Mouse (Mus musculus): ENCODE results near the gene Gpr55. TPM values are rescaled to one million over a fixed set of nuclear protein-coding genes. Genes with fewer than 3 reads are reported as not detected.

Gpr55 gene
- total RNA-seq, 2 experiments from 2014 or later: 2.7 to 2.8 TPM

GRCm38 (mm10) chr1:85915890-85916289 lies 44.9 kb downstream of the Gpr55 start:
- no peak for DNase-seq

- peak in 1 of 2 experiments; percentile 43 for DNase-seq
These were observed 47.6 kb downstream of the Gpr55 start for GRCm38 (mm10) chr1:85913078-85913755.

GRCm38 (mm10) chr1:85908754-85909590 lies 51.8 kb downstream of the Gpr55 start:
- DNase-seq: peak in 1 of 2 experiments; percentile 60

DNA sequence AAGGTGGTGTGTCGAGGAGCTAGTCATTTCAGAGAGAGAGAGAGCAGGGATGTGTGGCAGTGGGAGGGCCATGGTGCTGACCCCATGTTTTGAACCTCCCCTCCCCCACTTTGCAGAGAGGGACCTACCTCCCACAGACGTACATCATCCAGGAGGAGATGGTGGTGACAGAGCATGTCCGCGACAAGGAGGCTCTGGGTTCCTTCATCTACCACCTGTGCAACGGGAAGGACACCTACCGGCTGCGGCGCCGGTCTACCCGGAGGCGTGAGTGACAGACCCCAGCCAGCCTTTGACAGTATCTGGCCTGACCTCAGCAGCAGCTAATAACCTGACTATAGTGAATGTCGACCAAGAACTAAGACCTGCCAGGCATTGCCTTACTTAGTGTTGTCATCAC lies 53.9 kb downstream of the Gpr55 start:
- DNase-seq: no peak

GRCm38 (mm10) chr1:85902108-85902561 lies 58.7 kb downstream of the Gpr55 start:
- DNase-seq: peak; percentile 48 to 52

GRCm38 (mm10) chr1:85901516-85902107 lies 59.2 kb downstream of the Gpr55 start:
- no peak for DNase-seq

DNA sequence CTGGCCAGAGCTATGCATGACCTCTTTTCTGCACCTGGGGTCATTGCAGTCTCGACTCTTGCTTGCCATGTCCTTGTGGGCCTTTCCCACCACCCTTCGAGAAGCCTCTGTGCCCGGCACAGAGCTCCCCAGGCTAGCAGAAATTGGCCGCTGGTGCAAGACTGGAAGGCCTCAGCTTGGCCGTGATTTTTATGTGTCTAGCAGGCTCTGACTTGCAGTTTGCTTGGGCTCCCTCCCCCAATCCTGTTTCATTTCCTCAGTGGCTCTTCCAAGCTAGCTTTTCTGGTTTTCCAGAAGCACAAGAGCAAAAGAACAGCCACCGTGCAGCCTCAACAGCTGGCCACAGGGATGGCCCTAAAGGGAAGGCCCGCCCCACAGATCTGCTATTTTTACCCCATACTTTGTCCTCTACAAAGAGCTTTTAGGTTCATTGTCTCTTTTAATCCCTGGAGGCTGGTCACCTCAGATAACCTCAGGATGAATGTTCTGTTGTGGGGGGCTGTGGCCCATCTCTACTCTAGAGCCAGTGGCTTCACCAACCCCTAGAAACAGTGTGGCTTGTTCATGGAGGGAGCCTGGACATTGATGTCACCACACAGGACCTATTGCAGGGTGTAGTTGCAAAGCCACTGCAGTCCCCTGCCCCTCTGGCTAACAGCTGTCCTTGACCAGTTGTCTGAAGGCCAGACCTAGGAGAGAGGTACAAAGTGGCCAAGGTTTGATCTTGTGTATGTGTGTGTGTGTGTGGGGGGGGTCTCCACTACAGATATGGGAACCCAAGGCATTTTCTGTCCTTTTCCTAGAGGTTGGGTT lies 60.1 kb downstream of the Gpr55 start:
- no peak for DNase-seq

- no peak for DNase-seq
These were observed 61.4 kb downstream of the Gpr55 start for GRCm38 (mm10) chr1:85899388-85899761.

DNA sequence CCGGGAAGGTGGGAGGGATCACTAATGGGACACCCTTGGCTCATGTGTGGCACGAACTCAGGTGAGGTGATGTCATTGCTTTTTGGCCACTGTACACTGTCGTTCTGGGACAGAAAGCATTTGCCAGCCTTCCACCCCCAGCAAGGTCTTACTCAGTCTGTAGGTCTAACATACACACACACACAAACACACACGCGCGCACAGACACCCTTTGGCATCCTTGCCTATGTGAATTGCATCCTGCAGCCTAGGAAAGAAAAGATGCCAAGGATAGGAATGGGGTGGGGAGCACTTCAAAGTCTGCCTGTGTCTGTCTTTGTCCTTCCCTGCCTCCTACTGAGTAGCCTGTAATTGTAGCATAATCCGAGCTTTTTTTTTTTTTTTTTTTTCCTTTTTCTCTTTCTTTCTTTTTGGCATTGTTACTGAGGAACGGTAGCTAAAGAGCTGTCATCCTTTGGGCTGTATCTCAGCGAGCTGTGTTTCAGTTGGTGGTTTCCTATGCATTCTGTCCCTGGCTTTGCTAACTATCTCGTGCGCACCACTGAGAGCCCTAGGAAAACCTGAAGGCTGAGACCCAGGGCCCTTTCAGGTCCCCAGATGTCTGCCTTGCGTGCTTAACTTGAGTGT lies 61.9 kb downstream of the Gpr55 start:
- no peak for DNase-seq

DNA sequence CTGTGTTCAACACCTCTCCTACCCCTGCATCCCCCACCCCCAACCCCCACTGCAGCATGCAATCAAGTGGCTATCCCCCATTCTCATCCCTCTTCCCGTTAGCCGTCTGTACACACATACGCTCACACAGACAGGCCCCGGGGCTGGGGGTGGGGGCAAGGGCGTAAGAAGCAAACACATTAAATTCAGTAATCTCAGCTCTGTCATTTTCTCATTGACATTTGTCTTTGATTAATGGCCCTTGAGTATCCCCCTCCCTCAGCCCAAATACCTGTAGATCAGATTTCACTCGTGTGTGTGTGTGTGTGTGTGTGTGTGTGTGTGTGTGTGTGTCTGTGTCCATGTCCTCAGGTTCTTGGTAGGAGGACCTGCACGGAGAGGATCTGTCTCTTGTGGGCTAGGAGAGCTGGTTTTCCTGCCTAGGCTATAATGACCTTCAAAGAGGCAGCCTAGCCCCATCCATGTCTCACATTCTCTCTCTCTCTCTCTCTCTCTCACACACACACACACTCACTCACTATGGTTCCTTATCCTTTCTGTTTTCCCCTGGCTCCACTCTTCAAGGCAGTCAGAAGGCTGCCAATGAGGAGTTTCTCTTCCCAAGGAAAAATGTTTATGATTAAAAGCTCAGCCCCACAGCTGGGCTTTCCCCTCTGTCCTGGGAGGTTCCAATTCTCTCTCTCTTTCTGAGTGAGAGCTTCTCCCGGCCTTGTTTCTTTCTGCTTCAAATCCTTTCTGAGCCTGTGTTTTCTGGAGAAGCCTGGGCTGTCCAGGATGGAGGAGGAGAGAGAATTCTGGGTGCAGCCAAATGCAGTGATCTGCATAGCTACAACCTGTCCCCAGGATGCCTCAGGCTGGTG lies 62.7 kb downstream of the Gpr55 start:
- no peak for DNase-seq

GRCm38 (mm10) chr1:85896781-85897700 lies 63.8 kb downstream of the Gpr55 start:
- no peak for DNase-seq

DNA sequence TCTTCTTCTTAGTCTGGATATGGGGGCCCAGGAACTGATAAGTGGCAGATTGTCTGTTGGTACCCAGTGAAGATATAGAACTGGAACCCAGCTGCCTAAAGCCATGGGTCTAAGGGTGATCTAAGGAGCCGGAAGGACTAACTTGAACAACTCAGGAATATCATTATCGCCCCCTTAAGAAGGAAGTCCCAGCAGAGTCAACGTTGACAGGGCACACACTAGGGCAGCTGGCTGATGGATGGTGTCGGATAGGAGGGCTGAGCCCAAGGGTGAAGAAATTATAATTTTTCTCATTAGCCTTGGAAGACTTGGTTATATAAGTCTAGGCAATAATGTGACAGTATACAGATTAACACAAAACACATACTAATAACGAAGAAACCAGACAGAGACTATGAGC lies 64.7 kb downstream of the Gpr55 start:
- DNase-seq: no peak

DNA sequence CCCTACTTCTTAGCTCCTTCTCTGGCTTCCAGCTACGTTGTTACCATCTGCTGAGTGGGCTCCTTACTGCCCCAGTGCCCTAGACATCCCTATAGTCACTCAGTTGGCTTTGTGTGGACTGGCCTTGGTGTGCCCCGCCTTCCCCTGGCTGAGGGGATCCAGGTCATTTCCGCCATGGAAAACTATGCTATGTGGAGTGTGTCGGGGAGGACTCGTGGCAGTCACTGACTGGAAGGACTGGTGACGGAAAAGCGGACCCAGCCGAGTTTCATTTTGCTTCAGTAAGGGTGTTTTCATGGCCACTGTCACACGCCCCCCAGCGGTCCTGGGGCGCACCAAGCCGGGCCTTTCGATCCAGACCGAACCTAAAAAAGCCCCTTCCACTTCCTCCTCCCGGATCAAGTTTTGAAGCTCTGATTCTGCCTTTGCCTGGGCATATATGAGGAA lies 65.4 kb downstream of the Gpr55 start:
- DNase-seq: peak; percentile 74 to 78

DNA sequence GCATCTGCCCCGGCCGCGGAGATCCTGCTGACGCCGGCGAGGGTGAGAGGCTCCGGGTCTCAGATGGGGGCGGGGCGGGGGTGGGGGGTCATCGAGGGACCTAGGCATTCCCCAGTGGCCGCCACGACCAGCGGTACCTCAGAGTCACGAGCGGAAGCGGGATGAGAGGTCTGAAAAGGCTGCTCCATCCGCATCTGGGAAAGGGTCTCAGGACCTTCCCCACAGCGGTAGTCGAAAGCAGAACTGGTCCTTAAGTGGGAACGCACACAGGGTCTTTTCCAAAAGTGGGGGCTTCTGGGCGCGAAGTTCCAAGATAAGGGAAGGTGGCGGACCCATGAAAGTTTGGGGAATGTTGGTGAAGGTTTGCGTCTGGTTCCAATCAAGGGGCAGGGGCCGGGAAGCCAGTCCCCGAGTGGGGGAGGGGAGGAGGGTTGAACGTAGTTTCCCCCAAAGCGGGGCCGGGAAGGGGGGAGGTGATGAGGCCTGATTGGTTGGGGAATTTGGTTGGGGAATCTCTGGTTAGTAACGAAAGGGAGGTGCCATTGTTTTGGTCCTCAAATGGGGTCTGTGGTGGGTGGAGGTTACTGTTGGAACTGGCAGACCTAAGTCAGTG lies 66.0 kb downstream of the Gpr55 start:
- peak; percentile 49 to 67 for DNase-seq

DNA sequence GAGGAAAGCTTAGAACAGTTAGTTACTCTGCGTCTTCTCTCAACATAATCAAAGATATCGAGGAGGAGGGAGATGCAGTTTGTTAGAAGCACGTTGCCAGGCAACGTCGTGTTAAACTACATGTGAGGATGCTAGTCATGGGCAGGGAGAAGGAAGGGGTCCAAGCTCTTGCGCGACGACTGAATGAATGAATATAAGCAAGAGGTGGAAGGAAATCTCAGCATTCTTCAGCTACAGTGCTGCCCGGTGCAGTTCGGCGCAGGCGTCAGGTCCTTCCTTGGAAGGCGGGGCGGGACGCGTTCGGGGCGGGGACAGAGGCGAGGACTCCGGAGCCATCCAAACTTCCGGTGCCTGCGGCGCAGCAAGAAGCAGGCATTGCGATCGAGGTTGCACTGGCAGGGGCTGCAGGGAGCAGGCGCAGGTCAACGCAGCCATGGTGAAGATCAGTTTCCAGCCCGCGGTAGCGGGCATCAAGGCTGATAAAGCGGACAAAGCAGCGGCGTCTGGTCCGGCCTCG lies 66.5 kb downstream of the Gpr55 start, which contains the start of gene Itm2c:
Itm2c (plus strand) TSS at position 51 of the 517 bp plus-strand sequence.
- DNase-seq: peak; percentile 97

Measured in adrenal gland, postnatal 36 days (tissue).